Mouse (Mus musculus) neutrophil, adult 65 days (primary cell): Measurements from ENCODE around the gene 4930512M02Rik. TPM values are rescaled to one million over a fixed set of nuclear protein-coding genes. Genes with fewer than 3 reads are reported as not detected.

Experiments used
- total RNA-seq: library from RNA; stranded (reverse); gene quantifications from 2 replicates; pipeline ENCODE4 v1.2.4, GENCODE M21; 2023

4930512M02Rik gene
- total RNA-seq, result not detected in 2 replicates

DNA sequence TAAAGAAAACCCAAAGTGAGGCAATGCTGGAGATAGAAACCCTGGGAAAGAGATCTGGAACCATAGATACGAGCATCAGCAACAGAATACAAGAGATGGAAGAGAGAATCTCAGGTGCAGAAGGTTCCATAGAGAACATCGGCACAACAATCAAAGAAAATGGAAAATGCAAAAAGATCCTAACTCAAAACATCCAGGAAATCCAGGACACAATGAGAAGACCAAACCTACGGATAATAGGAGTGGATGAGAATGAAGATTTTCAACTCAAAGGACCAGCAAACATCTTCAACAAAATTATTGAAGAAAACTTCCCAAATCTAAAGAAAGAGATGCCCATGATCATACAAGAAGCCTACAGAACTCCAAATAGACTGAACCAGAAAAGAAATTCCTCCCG, at the start of gene 4930512M02Rik:
Gene 4930512M02Rik (minus strand): TSS at position 101 of the 400 bp plus-strand sequence.

Other genes with a start within 250 kb of the 4930512M02Rik start
- gene Spata48, start 165.7 kb downstream of the 4930512M02Rik start, total RNA-seq, result 0.84 and 3.0 TPM in 2 replicates
- 0.09 and 0.18 TPM in 2 replicates for gene Zpbp, start 165.4 kb downstream of the 4930512M02Rik start, total RNA-seq
- 214 and 231 TPM in 2 replicates for gene Ikzf1, start 57.2 kb upstream of the 4930512M02Rik start, total RNA-seq
- 10.3 and 10.6 TPM in 2 replicates for gene Fignl1, start 181.1 kb upstream of the 4930512M02Rik start, total RNA-seq